Mouse (Mus musculus): ENCODE measurements around the gene Slc26a5. TPM values are rescaled to one million over a fixed set of nuclear protein-coding genes. Genes with fewer than 3 reads are reported as not detected.

Gene Slc26a5
- total and polyA plus RNA-seq, 3 experiments: not detected

- H3K9ac ChIP-seq (ENCODE audit: insufficient read depth, low read depth): no peak overlapping the region
- no peak for DNase-seq (ENCODE audit: extremely low read depth)
- in situ Hi-C loops (cut with MboI; ENCODE audit: low pct_ligation_motif_present, low pct_unique_long_range_greater_than_20kb, low sequenced_read_pairs) (no loop called here), dilution Hi-C loops (cut with MboI; ENCODE audit: extremely low pct_ligation_motif_present, extremely low pct_unique_long_range_greater_than_20kb, low sequenced_read_pairs) (no loop called here)
- no peak overlapping the region for H3K4me2 ChIP-seq (ENCODE audit: insufficient read depth, low read depth, poor library complexity, severe bottlenecking)
- no peaks in the 10 kb centered on the region for H3K27me3 ChIP-seq (replicated peaks)
- no peak overlapping the region for H3K4me3 ChIP-seq (replicated peaks in 1 of 3; ENCODE audit: low read depth in 2 of 3, low read length in 2 of 3, poor library complexity in 1 of 3)
- peaks cover 5 to 33% of the 10 kb centered on the region in 2 experiments for H3K4me1 ChIP-seq (ENCODE audit: control insufficient read depth in 1 of 2, insufficient read depth in 2 of 2)
- no peaks in the 10 kb centered on the region for H3K36me3 ChIP-seq (replicated peaks in 1 of 2; ENCODE audit: control insufficient read depth in 1 of 2, insufficient read depth in 1 of 2, low read length in 1 of 2)
- TF ChIP-seq GABPA (IDR thresholded peaks at IDR 0.05; ENCODE audit: insufficient replicate concordance, low read depth, low read length) (no peak), BHLHE40 (IDR thresholded peaks at IDR 0.05; ENCODE audit: low read depth, low read length) (no peak), ELF1 (IDR thresholded peaks at IDR 0.05; ENCODE audit: low read depth, low read length) (no peak), NRF1 (IDR thresholded peaks at IDR 0.05; ENCODE audit: low read depth, low read length) (no peak), HCFC1 (IDR thresholded peaks at IDR 0.05; ENCODE audit: low read depth, low read length) (no peak), ZC3H11A (IDR thresholded peaks at IDR 0.05; ENCODE audit: low read depth, low read length) (no peak), ZKSCAN1 (IDR thresholded peaks at IDR 0.05; ENCODE audit: borderline replicate concordance, low read depth, low read length) (no peak), USF1 (IDR thresholded peaks at IDR 0.05; ENCODE audit: low read depth, low read length) (no peak), ZMIZ1 (IDR thresholded peaks at IDR 0.05; ENCODE audit: low read depth, low read length) (no peak), ZNF384 (IDR thresholded peaks at IDR 0.05; ENCODE audit: low read depth, low read length) (no peak), POLR2A (IDR thresholded peaks at IDR 0.05; ENCODE audit: low read depth, low read length) (no peak), UBTF (IDR thresholded peaks at IDR 0.05; ENCODE audit: low read depth, low read length) (no peak)
- H3K79me2 ChIP-seq (replicated peaks; ENCODE audit: control insufficient read depth, extremely low read depth, insufficient read depth, poor library complexity, severe bottlenecking): no peaks in the 10 kb centered on the region
- no peaks in the 10 kb centered on the region for H3K9me3 ChIP-seq (replicated peaks; ENCODE audit: low read length)
- H3K27ac ChIP-seq (ENCODE audit: insufficient read depth, low read depth): no peak overlapping the region
These were observed 37.8 kb downstream of the Slc26a5 start for GRCm38 (mm10) chr5:21827643-21828042.

- Histone ChIP-seq H3K79me2 (replicated peaks; ENCODE audit: control insufficient read depth, extremely low read depth, insufficient read depth, poor library complexity, severe bottlenecking) (no peaks in the 10 kb centered on the region), H3K36me3 (replicated peaks in 1 of 2; ENCODE audit: control insufficient read depth in 1 of 2, insufficient read depth in 1 of 2, low read length in 1 of 2) (no peaks in the 10 kb centered on the region), H3K9me3 (replicated peaks; ENCODE audit: low read length) (no peaks in the 10 kb centered on the region), H3K4me2 (ENCODE audit: insufficient read depth, low read depth, poor library complexity, severe bottlenecking) (no peak overlapping the region), H3K27me3 (replicated peaks) (no peaks in the 10 kb centered on the region), H3K4me3 (replicated peaks in 1 of 3; ENCODE audit: low read depth in 2 of 3, low read length in 2 of 3, poor library complexity in 1 of 3) (no peak overlapping the region), H3K27ac (ENCODE audit: insufficient read depth, low read depth) (no peak overlapping the region), H3K4me1 (ENCODE audit: control insufficient read depth in 1 of 2, insufficient read depth in 2 of 2) (peaks cover 5 to 33% of the 10 kb centered on the region in 2 experiments), H3K9ac (ENCODE audit: insufficient read depth, low read depth) (no peak overlapping the region)
- DNase-seq (ENCODE audit: extremely low read depth): peak; percentile 6
- in situ Hi-C loops (cut with MboI; ENCODE audit: low pct_ligation_motif_present, low pct_unique_long_range_greater_than_20kb, low sequenced_read_pairs): no loop called here
- TF ChIP-seq MAZ (IDR thresholded peaks at IDR 0.05; ENCODE audit: low read depth, low read length): no peak
- no peak for TF ChIP-seq RCOR1 (conservative IDR thresholded peaks at IDR 0.05; ENCODE audit: low read depth, low read length)
- no peak for TF ChIP-seq MAX (IDR thresholded peaks at IDR 0.05; ENCODE audit: low read length)
- TF ChIP-seq POLR2AphosphoS2 (IDR thresholded peaks at IDR 0.05; ENCODE audit: low read depth, low read length): no peak
- TF ChIP-seq NRF1 (IDR thresholded peaks at IDR 0.05; ENCODE audit: low read depth, low read length): no peak
- no peak for TF ChIP-seq ZKSCAN1 (IDR thresholded peaks at IDR 0.05; ENCODE audit: borderline replicate concordance, low read depth, low read length)
- TF ChIP-seq CHD1 (IDR thresholded peaks at IDR 0.05; ENCODE audit: low read depth, low read length): no peak
- TF ChIP-seq USF2 (conservative IDR thresholded peaks at IDR 0.05; ENCODE audit: low read depth, low read length): no peak
- no peak for TF ChIP-seq BHLHE40 (IDR thresholded peaks at IDR 0.05; ENCODE audit: low read depth, low read length)
- no peak for TF ChIP-seq ZNF384 (IDR thresholded peaks at IDR 0.05; ENCODE audit: low read depth, low read length)
- TF ChIP-seq USF1 (IDR thresholded peaks at IDR 0.05; ENCODE audit: low read depth, low read length): no peak
- no peak for TF ChIP-seq RAD21 (IDR thresholded peaks at IDR 0.05; ENCODE audit: low read depth, low read length)
- no peak for TF ChIP-seq MEF2A (IDR thresholded peaks at IDR 0.05; ENCODE audit: borderline replicate concordance, low read depth, low read length)
- dilution Hi-C loops (cut with MboI; ENCODE audit: extremely low pct_ligation_motif_present, extremely low pct_unique_long_range_greater_than_20kb, low sequenced_read_pairs): no loop called here
These were observed 39.0 kb downstream of the Slc26a5 start for GRCm38 (mm10) chr5:21826370-21826769.
